Mouse (Mus musculus) lung, embryonic 14.5 days (tissue): ENCODE results near the gene AL732309.1. TPM values are rescaled to one million over a fixed set of nuclear protein-coding genes. Genes with fewer than 3 reads are reported as not detected.

Experiments
- ATAC-seq: fragments of 200-750 bp; cut with Nextera tagmentation; 2 replicates; pipeline ENCODE4 v1.8.0; 2017; ENCODE audit warnings: mild to moderate bottlenecking, moderate TSS enrichment, moderate library complexity; ENCODE audit not compliant: insufficient read depth
- DNase-seq: peaks from one replicate; pipeline ENCODE4 v3.0.0-alpha.2; 2015
- H3K27ac ChIP-seq: fragments of 300-500 bp; sonication (generic); 2 replicates; pipeline ENCODE4 v1.5.1; 2014; ENCODE audit warnings: low read depth, mild to moderate bottlenecking, moderate library complexity
- H3K27me3 ChIP-seq: fragments of 300-500 bp; sonication (generic); 2 replicates; pipeline ENCODE4 v1.6.1; 2014; ENCODE audit warnings: low read length, control low read depth; ENCODE audit not compliant: insufficient read depth
- H3K36me3 ChIP-seq: fragments of 300-500 bp; sonication (generic); 2 replicates; pipeline ENCODE4 v1.6.1; 2014; ENCODE audit warnings: control low read depth; ENCODE audit not compliant: insufficient read depth
- H3K4me1 ChIP-seq: fragments of 300-500 bp; sonication (generic); 2 replicates; pipeline ENCODE4 v1.6.1; 2014; ENCODE audit warnings: antibody characterized with exemption, control low read depth; ENCODE audit not compliant: insufficient read depth
- H3K4me2 ChIP-seq: fragments of 300-500 bp; sonication (generic); 2 replicates; pipeline ENCODE4 v1.6.1; 2014; ENCODE audit warnings: mild to moderate bottlenecking
- H3K4me3 ChIP-seq: fragments of 300-500 bp; sonication (generic); 2 replicates; pipeline ENCODE4 v1.5.1; 2014; ENCODE audit warnings: low read depth, low read length
- H3K9ac ChIP-seq: fragments of 300-500 bp; sonication (generic); 2 replicates; pipeline ENCODE4 v1.6.1; 2014
- H3K9me3 ChIP-seq: fragments of 300-500 bp; sonication (generic); 2 replicates; pipeline ENCODE4 v1.6.1; 2016; ENCODE audit warnings: low read depth, low read length, control low read depth
- CTCF ChIP-seq: IDR thresholded peaks from 2 replicates; pipeline ENCODE4 v1.5.1; 2016; ENCODE audit warnings: antibody characterized with exemption, low read depth
- WGBS: fragments of 180-500 bp; shearing (Covaris S2); extraction: QIAGEN DNeasy Blood & Tissue Kit; methylation state at CpG from one replicate; pipeline ENCODE4 v1.1.7; 2014; 5-methylcytosine and 5-hydroxymethylcytosine counted together
- polyA plus RNA-seq: library from polyadenylated mRNA; unstranded; fragments of >200 nt; fragmentation: Nextera tagmentation; extraction: Ambion mirVana; gene quantifications from 2 replicates; pipeline ENCODE4 v1.2.1, GENCODE M21; 2014

The AL732309.1 gene
- polyA plus RNA-seq, 1 experiment from 2014 or later, result 3.6 TPM

- no peak overlapping the region for H3K4me2 ChIP-seq
- no peak for ATAC-seq
These were observed 6.9 kb downstream of the AL732309.1 start for GRCm38 (mm10) chr2:25239766-25240165.

DNA sequence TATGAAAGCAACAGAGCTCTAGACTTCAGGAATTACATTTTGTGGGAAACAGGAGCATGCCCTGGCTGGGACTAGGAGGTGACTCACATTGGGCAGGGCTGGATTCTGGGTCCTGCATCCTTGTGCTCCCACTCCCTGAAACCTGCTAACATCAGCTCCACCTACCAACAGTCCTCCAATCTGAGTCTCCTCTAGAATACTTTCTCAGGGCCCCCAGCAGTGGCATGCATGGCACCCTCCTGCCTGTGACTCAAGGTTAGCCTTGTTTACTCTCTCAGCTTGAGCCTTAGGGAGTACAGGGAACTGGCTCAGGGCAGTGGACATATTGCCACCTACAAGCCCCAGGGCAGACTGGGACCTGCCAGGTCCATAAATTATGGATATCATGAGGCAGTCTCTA is 8.6 kb downstream of the AL732309.1 start:
- no peaks in the 10 kb centered on the region for H3K9me3 ChIP-seq
- no peaks in the 10 kb centered on the region for H3K36me3 ChIP-seq
- TF ChIP-seq CTCF, result no peak
- no peak overlapping the region for H3K27ac ChIP-seq
- H3K27me3 ChIP-seq, result peaks cover 20% of the 10 kb centered on the region
- ATAC-seq (no peak), DNase-seq (no peak)
- H3K4me1 ChIP-seq, result 0 out of 2 replicates have a peak, but pooled peaks cover 4% of the 10 kb centered on the region
- no peak overlapping the region for H3K4me3 ChIP-seq
- H3K9ac ChIP-seq, result no peak overlapping the region
- H3K4me2 ChIP-seq, result no peak overlapping the region

More at GRCm38 (mm10) chr2:25239766-25240165, 6.9 kb downstream of the AL732309.1 start:
- Histone ChIP-seq H3K27ac (no peak overlapping the region), H3K9me3 (no peaks in the 10 kb centered on the region), H3K4me3 (no peak overlapping the region), H3K4me1 (0 out of 2 replicates have a peak, but pooled peaks cover 4% of the 10 kb centered on the region), H3K27me3 (peaks cover 23% of the 10 kb centered on the region), H3K9ac (no peak overlapping the region), H3K36me3 (no peaks in the 10 kb centered on the region)
- DNase-seq, result no peak
- 81% methylated on average over 3 of the region's 3 CpGs for WGBS
- TF ChIP-seq CTCF, result no peak

- H3K4me1 ChIP-seq, result 0 out of 2 replicates have a peak, but pooled peaks cover 4% of the 10 kb centered on the region
- 46% methylated on average over 4 of the region's 4 CpGs for WGBS
- no peak for TF ChIP-seq CTCF
- H3K27me3 ChIP-seq, result peaks cover 15% of the 10 kb centered on the region
- no peak for ATAC-seq
- no peak overlapping the region for H3K9ac ChIP-seq
- H3K36me3 ChIP-seq, result no peaks in the 10 kb centered on the region
- DNase-seq, result no peak
- H3K9me3 ChIP-seq, result no peaks in the 10 kb centered on the region
- no peak overlapping the region for H3K4me2 ChIP-seq
- no peak overlapping the region for H3K27ac ChIP-seq
- no peak overlapping the region for H3K4me3 ChIP-seq
These were observed 9.1 kb downstream of the AL732309.1 start for GRCm38 (mm10) chr2:25237522-25237921.

DNA sequence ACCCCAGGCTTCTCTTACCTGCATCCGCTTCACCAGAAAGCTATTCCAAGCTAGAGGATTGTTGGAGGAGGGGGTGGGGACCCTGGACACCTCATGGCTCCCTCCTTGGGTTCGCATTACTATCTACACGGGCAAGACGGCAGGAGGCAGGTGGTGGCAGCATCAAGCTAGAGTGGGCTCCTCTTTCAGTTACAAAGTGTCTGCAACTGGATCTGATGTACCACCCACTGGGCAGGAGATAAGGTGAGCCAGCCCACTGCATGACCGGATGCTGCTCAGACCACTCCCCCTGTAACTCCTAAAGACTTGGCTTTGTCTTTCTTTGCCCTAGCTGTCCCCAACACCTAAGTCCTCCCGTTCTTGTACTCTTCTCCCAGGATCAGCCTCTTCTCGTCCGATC is 10.0 kb downstream of the AL732309.1 start, which contains the start of gene Rnf224:
TSS of gene Rnf224 (minus strand) at position 174 of the 400 bp plus-strand sequence.
- Histone ChIP-seq H3K9me3 (no peaks in the 10 kb centered on the region), H3K27ac (no peak within 1 kb of the TSS)
- DNase-seq, result no peak

GRCm38 (mm10) chr2:25234551-25235220 is 12.0 kb downstream of the AL732309.1 start:
- 0 out of 2 replicates have a peak, but pooled peaks cover 2% of the 10 kb centered on the region for H3K27me3 ChIP-seq
- no peaks in the 10 kb centered on the region for H3K9me3 ChIP-seq
- ATAC-seq (no peak), DNase-seq (no peak)
- no peak overlapping the region for H3K4me2 ChIP-seq
- H3K36me3 ChIP-seq, result no peaks in the 10 kb centered on the region
- H3K4me3 ChIP-seq, result no peak overlapping the region
- no peak overlapping the region for H3K27ac ChIP-seq
- no peak overlapping the region for H3K9ac ChIP-seq
- TF ChIP-seq CTCF, result no peak
- WGBS, result 46% methylated on average over 5 of the region's 5 CpGs
- no peaks in the 10 kb centered on the region for H3K4me1 ChIP-seq

More for the DNA sequence above, 10.0 kb downstream of the AL732309.1 start, which contains the start of gene Rnf224:
- Histone ChIP-seq H3K4me2 (no peak within 1 kb of the TSS), H3K9ac (no peak within 1 kb of the TSS), H3K4me3 (no peak within 1 kb of the TSS), H3K4me1 (0 out of 2 replicates have a peak, but pooled peaks cover 4% of the 10 kb centered on the region), H3K27me3 (peaks cover 7% of the 10 kb centered on the region; the same call in 1 of the 2 replicates), H3K36me3 (no peaks in the 10 kb centered on the region)
- WGBS, result 19% methylated on average over 8 of the region's 8 CpGs
- ATAC-seq, result no peak
- no peak for TF ChIP-seq CTCF

GRCm38 (mm10) chr2:25234050-25234449 is 12.6 kb downstream of the AL732309.1 start, which contains the start of gene Slc34a3:
Gene Slc34a3, minus strand, starts transcription at chr2:25234364.
- Histone ChIP-seq H3K27me3 (0 out of 2 replicates have a peak, but pooled peaks cover 2% of the 10 kb centered on the region), H3K4me1 (no peaks in the 10 kb centered on the region), H3K4me2 (no peak within 1 kb of the TSS), H3K36me3 (no peaks in the 10 kb centered on the region), H3K9me3 (no peaks in the 10 kb centered on the region), H3K27ac (no peak within 1 kb of the TSS), H3K4me3 (no peak within 1 kb of the TSS), H3K9ac (no peak within 1 kb of the TSS)
- ATAC-seq (no peak), DNase-seq (no peak)
- TF ChIP-seq CTCF, result no peak
- whole genome bisulfite sequencing, result 67% methylated on average over 3 of the region's 3 CpGs

DNA sequence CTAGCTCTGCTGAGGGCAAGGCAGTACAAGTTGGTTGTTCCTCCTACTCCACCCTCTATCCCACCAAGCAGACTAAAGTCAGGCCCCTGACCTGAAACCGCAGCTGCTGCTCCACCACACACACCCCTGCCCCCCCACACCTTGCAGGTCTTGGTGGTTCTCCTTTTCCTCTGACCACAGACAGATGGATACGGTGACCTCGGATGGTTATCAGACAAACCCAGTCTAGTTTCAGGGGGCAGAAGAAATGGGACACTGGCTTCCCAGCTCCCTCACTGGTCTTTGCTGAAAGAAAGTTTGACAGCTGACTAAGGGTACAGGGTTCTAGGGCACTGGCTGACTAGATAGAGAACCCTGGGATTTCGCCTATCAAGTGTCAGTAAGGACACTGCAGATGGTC is 13.2 kb downstream of the AL732309.1 start:
- 0 out of 2 replicates have a peak, but pooled peaks cover 2% of the 10 kb centered on the region for H3K27me3 ChIP-seq
- H3K9me3 ChIP-seq, result no peaks in the 10 kb centered on the region
- H3K9ac ChIP-seq, result no peak overlapping the region
- H3K4me3 ChIP-seq, result no peak overlapping the region
- H3K27ac ChIP-seq, result no peak overlapping the region
- no peak for TF ChIP-seq CTCF
- no peaks in the 10 kb centered on the region for H3K4me1 ChIP-seq
- DNase-seq, result no peak
- no peaks in the 10 kb centered on the region for H3K36me3 ChIP-seq
- 60% methylated on average over 4 of the region's 4 CpGs for WGBS
- ATAC-seq, result no peak
- no peak overlapping the region for H3K4me2 ChIP-seq
